Mouse (Mus musculus) liver, embryonic 14.5 days (tissue): ENCODE results near the gene Hemgn.

Experiments used
- CTCF ChIP-seq: IDR thresholded peaks from 2 replicates; pipeline ENCODE4 v1.5.1; 2016; ENCODE audit warnings: antibody characterized with exemption, low read depth, control low read depth
- EP300 ChIP-seq: IDR thresholded peaks from 2 replicates; pipeline ENCODE4 v1.6.1; 2016; ENCODE audit warnings: antibody characterized with exemption, low read depth

DNA sequence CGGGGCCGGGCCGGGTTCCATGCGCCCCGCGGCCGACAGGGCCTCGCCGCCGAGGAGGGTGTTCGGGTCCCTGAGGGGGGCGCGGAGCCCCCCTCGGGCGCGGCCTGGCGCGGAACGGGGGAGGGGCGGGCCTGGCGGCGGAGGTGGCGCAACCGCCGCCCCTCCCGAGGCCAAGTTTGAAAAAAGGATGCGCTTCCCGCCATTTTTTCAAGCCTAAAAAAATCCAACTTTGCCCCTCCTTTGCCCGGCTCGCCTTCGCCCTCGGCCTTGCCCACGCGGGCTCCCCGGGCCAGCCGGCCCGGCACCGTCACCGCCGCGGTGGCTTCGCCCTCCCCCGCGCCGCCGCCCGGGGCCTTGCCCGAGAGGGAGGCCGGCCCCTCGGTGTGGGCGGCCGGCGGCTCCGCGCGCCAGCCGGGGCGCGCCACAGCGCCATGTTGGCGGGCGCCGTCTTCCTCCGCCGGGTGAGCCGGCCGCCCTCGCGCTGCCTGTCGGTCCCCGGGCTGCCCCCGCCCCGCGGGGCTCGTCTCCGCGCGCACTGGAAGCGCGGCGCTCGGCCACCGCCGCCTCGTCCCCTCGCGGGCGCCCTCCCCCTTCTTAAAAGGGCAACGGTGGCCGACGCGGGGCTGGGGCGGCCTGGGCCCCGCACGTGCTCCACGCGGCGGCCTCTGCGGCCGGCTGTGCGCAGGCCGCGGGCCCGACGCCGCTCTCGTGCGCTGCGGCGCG lies 38.6 kb upstream of the Hemgn start:
- TF ChIP-seq CTCF (no peak), EP300 (no peak)
